Mouse (Mus musculus): Measurements from ENCODE around the gene Tecpr1. TPM values are rescaled to one million over a fixed set of nuclear protein-coding genes. Genes with fewer than 3 reads are reported as not detected.

The Tecpr1 gene
- polyA plus RNA-seq, 1 experiment from 2014 or later: 24.7 TPM

- H3K4me3 ChIP-seq (replicated peaks; ENCODE audit: low read length): peak overlapping the region; percentile 84
- H3K4me2 ChIP-seq (ENCODE audit: low read depth, low read length): peak overlapping the region; percentile 70
- H3K4me1 ChIP-seq (ENCODE audit: control insufficient read depth, insufficient read depth, low read length): peaks cover 24% of the 10 kb centered on the region
- WGBS: 26% methylated on average over 18 of the region's 18 CpGs
- no peak for ATAC-seq (ENCODE audit: insufficient read depth, low FRiP score)
- H3K27ac ChIP-seq (ENCODE audit: low read length): peak overlapping the region; percentile 75; the same call in 1 of the 2 replicates
- peak overlapping the region; percentile 89 for H3K9ac ChIP-seq (ENCODE audit: low read length)
- no peaks in the 10 kb centered on the region for H3K9me3 ChIP-seq (replicated peaks; ENCODE audit: control insufficient read depth, low read length)
- no peaks in the 10 kb centered on the region for H3K27me3 ChIP-seq (ENCODE audit: control insufficient read depth, insufficient read depth, low read length)
- H3K36me3 ChIP-seq (ENCODE audit: control insufficient read depth, insufficient read depth, low read length): no peaks in the 10 kb centered on the region
These were observed 743 bp upstream of the Tecpr1 start for GRCm38 (mm10) chr5:144223899-144224816.

DNA sequence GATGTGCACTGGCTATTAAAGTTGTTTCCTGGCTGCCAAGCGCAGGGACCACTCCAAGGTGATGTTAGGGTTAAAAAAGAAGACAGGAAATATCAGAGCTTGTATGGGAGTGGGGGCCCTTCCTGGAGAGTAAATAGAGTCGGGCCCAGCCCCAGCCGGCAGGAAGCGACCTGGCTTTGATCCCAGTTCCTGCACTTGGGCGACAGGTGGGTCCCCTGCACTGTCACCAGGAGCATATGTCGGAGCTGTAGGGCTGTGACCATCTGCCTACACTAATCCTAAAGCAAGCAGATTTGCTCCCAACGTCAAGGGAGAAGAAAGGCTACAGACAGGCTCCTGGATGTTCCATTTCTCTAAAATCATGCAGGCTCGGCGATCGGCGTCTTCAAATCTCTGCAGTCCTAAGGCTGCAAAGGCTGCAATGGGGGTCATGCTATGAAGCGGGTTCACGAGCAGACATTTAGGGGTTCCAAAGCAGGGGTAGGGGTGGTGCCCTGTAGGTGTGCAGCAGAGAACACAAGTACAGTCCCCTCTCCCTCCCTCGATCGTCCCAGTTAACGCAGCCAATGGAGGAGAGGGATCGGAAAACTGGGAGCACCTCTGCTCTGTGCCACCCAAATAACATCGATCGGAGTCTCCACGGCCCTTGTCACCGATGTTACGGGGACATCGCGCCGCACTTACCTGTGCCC lies 458 bp downstream of the Tecpr1 start:
- 2% methylated on average over 25 of the region's 25 CpGs for WGBS

GRCm38 (mm10) chr5:144221305-144221704 lies 2.1 kb downstream of the Tecpr1 start:
- no peaks in the 10 kb centered on the region for H3K36me3 ChIP-seq (ENCODE audit: control insufficient read depth, insufficient read depth, low read length)
- no peaks in the 10 kb centered on the region for H3K9me3 ChIP-seq (replicated peaks; ENCODE audit: control insufficient read depth, low read length)
- H3K9ac ChIP-seq (ENCODE audit: low read length): no peak overlapping the region
- no peak overlapping the region for H3K27ac ChIP-seq (ENCODE audit: low read length)
- H3K4me2 ChIP-seq (ENCODE audit: low read depth, low read length): no peak overlapping the region
- H3K27me3 ChIP-seq (ENCODE audit: control insufficient read depth, insufficient read depth, low read length): no peaks in the 10 kb centered on the region
- 51% methylated on average over 4 of the region's 4 CpGs for WGBS
- ATAC-seq (ENCODE audit: insufficient read depth, low FRiP score): no peak
- peaks cover 24% of the 10 kb centered on the region for H3K4me1 ChIP-seq (ENCODE audit: control insufficient read depth, insufficient read depth, low read length)
- no peak overlapping the region for H3K4me3 ChIP-seq (replicated peaks; ENCODE audit: low read length)

More for the DNA sequence above, 458 bp downstream of the Tecpr1 start:
- Histone ChIP-seq H3K36me3 (ENCODE audit: control insufficient read depth, insufficient read depth, low read length) (no peaks in the 10 kb centered on the region), H3K27ac (ENCODE audit: low read length) (peak overlapping the region; percentile 80), H3K4me3 (replicated peaks; ENCODE audit: low read length) (peak overlapping the region; percentile 84), H3K27me3 (ENCODE audit: control insufficient read depth, insufficient read depth, low read length) (no peaks in the 10 kb centered on the region), H3K4me2 (ENCODE audit: low read depth, low read length) (peak overlapping the region; percentile 86), H3K4me1 (ENCODE audit: control insufficient read depth, insufficient read depth, low read length) (peaks cover 24% of the 10 kb centered on the region), H3K9me3 (replicated peaks; ENCODE audit: control insufficient read depth, low read length) (no peaks in the 10 kb centered on the region), H3K9ac (ENCODE audit: low read length) (peak overlapping the region; percentile 80)
- ATAC-seq (ENCODE audit: insufficient read depth, low FRiP score): peak; percentile 48; the same call in 1 of the 2 replicates

- Histone ChIP-seq H3K9me3 (replicated peaks; ENCODE audit: control insufficient read depth, low read length) (no peaks in the 10 kb centered on the region), H3K36me3 (ENCODE audit: control insufficient read depth, insufficient read depth, low read length) (no peaks in the 10 kb centered on the region), H3K4me1 (ENCODE audit: control insufficient read depth, insufficient read depth, low read length) (peaks cover 24% of the 10 kb centered on the region), H3K9ac (ENCODE audit: low read length) (no peak overlapping the region), H3K27ac (ENCODE audit: low read length) (no peak overlapping the region), H3K4me3 (replicated peaks; ENCODE audit: low read length) (no peak overlapping the region), H3K4me2 (ENCODE audit: low read depth, low read length) (no peak overlapping the region), H3K27me3 (ENCODE audit: control insufficient read depth, insufficient read depth, low read length) (no peaks in the 10 kb centered on the region)
- WGBS: 81% methylated on average over 5 of the region's 5 CpGs
- ATAC-seq (ENCODE audit: insufficient read depth, low FRiP score): no peak
These were observed 3.5 kb downstream of the Tecpr1 start for GRCm38 (mm10) chr5:144219936-144220335.

GRCm38 (mm10) chr5:144219306-144219705 lies 4.1 kb downstream of the Tecpr1 start:
- no peaks in the 10 kb centered on the region for H3K9me3 ChIP-seq (replicated peaks; ENCODE audit: control insufficient read depth, low read length)
- H3K36me3 ChIP-seq (ENCODE audit: control insufficient read depth, insufficient read depth, low read length): no peaks in the 10 kb centered on the region
- 71% methylated on average over 12 of the region's 12 CpGs for WGBS
- H3K4me2 ChIP-seq (ENCODE audit: low read depth, low read length): no peak overlapping the region
- H3K27me3 ChIP-seq (ENCODE audit: control insufficient read depth, insufficient read depth, low read length): no peaks in the 10 kb centered on the region
- H3K9ac ChIP-seq (ENCODE audit: low read length): no peak overlapping the region
- peaks cover 22% of the 10 kb centered on the region for H3K4me1 ChIP-seq (ENCODE audit: control insufficient read depth, insufficient read depth, low read length)
- no peak overlapping the region for H3K27ac ChIP-seq (ENCODE audit: low read length)
- ATAC-seq (ENCODE audit: insufficient read depth, low FRiP score): no peak
- H3K4me3 ChIP-seq (replicated peaks; ENCODE audit: low read length): no peak overlapping the region

- ATAC-seq (ENCODE audit: insufficient read depth, low FRiP score): no peak
These were observed 5.4 kb downstream of the Tecpr1 start for GRCm38 (mm10) chr5:144218061-144218460.

GRCm38 (mm10) chr5:144215992-144216391 lies 7.4 kb downstream of the Tecpr1 start:
- no peaks in the 10 kb centered on the region for H3K9me3 ChIP-seq (replicated peaks; ENCODE audit: control insufficient read depth, low read length)
- H3K36me3 ChIP-seq (ENCODE audit: control insufficient read depth, insufficient read depth, low read length): no peaks in the 10 kb centered on the region
- no peak overlapping the region for H3K4me2 ChIP-seq (ENCODE audit: low read depth, low read length)
- peaks cover 3% of the 10 kb centered on the region; the same call in 1 of the 2 replicates for H3K4me1 ChIP-seq (ENCODE audit: control insufficient read depth, insufficient read depth, low read length)
- 70% methylated on average over 2 of the region's 2 CpGs for WGBS
- no peak overlapping the region for H3K4me3 ChIP-seq (replicated peaks; ENCODE audit: low read length)
- H3K27me3 ChIP-seq (ENCODE audit: control insufficient read depth, insufficient read depth, low read length): no peaks in the 10 kb centered on the region
- H3K9ac ChIP-seq (ENCODE audit: low read length): no peak overlapping the region
- no peak for ATAC-seq (ENCODE audit: insufficient read depth, low FRiP score)
- no peak overlapping the region for H3K27ac ChIP-seq (ENCODE audit: low read length)

More at GRCm38 (mm10) chr5:144218061-144218460, 5.4 kb downstream of the Tecpr1 start:
- no peak overlapping the region for H3K27ac ChIP-seq (ENCODE audit: low read length)
- H3K36me3 ChIP-seq (ENCODE audit: control insufficient read depth, insufficient read depth, low read length): no peaks in the 10 kb centered on the region
- peaks cover 19% of the 10 kb centered on the region for H3K4me1 ChIP-seq (ENCODE audit: control insufficient read depth, insufficient read depth, low read length)
- H3K9me3 ChIP-seq (replicated peaks; ENCODE audit: control insufficient read depth, low read length): no peaks in the 10 kb centered on the region
- no peak overlapping the region for H3K4me3 ChIP-seq (replicated peaks; ENCODE audit: low read length)
- no peak overlapping the region for H3K4me2 ChIP-seq (ENCODE audit: low read depth, low read length)
- WGBS: 88% methylated on average over 7 of the region's 7 CpGs
- no peaks in the 10 kb centered on the region for H3K27me3 ChIP-seq (ENCODE audit: control insufficient read depth, insufficient read depth, low read length)
- no peak overlapping the region for H3K9ac ChIP-seq (ENCODE audit: low read length)

- no peaks in the 10 kb centered on the region for H3K27me3 ChIP-seq (ENCODE audit: control insufficient read depth, insufficient read depth, low read length)
- ATAC-seq (ENCODE audit: insufficient read depth, low FRiP score): no peak
- H3K9me3 ChIP-seq (replicated peaks; ENCODE audit: control insufficient read depth, low read length): no peaks in the 10 kb centered on the region
- no peaks in the 10 kb centered on the region for H3K4me1 ChIP-seq (ENCODE audit: control insufficient read depth, insufficient read depth, low read length)
- H3K9ac ChIP-seq (ENCODE audit: low read length): no peak overlapping the region
- 24% methylated on average over 7 of the region's 7 CpGs for WGBS
- no peak overlapping the region for H3K4me2 ChIP-seq (ENCODE audit: low read depth, low read length)
- peaks cover 8% of the 10 kb centered on the region; the same call in 1 of the 2 replicates for H3K36me3 ChIP-seq (ENCODE audit: control insufficient read depth, insufficient read depth, low read length)
- no peak overlapping the region for H3K4me3 ChIP-seq (replicated peaks; ENCODE audit: low read length)
- no peak overlapping the region for H3K27ac ChIP-seq (ENCODE audit: low read length)
These were observed 9.0 kb downstream of the Tecpr1 start for GRCm38 (mm10) chr5:144214453-144214852.

GRCm38 (mm10) chr5:144207478-144207877 lies 15.9 kb downstream of the Tecpr1 start:
- WGBS: 51% methylated on average over 11 of the region's 11 CpGs
- Histone ChIP-seq H3K9me3 (replicated peaks; ENCODE audit: control insufficient read depth, low read length) (0 out of 2 replicates have a peak, but pooled peaks cover 3% of the 10 kb centered on the region), H3K4me3 (replicated peaks; ENCODE audit: low read length) (no peak overlapping the region), H3K9ac (ENCODE audit: low read length) (no peak overlapping the region), H3K4me1 (ENCODE audit: control insufficient read depth, insufficient read depth, low read length) (no peaks in the 10 kb centered on the region), H3K4me2 (ENCODE audit: low read depth, low read length) (no peak overlapping the region), H3K27ac (ENCODE audit: low read length) (no peak overlapping the region), H3K27me3 (ENCODE audit: control insufficient read depth, insufficient read depth, low read length) (no peaks in the 10 kb centered on the region), H3K36me3 (ENCODE audit: control insufficient read depth, insufficient read depth, low read length) (peaks cover 19% of the 10 kb centered on the region)
- ATAC-seq (ENCODE audit: insufficient read depth, low FRiP score): peak; percentile 31; the same call in 1 of the 2 replicates

Measured in stomach, embryonic 16.5 days (tissue).